Mouse (Mus musculus) MEL (cell line): ENCODE measurements around the gene Adora3.

ENCODE experiments used
- CTCF ChIP-seq, 3 experiments: IDR thresholded peaks in 2 of 3; conservative IDR thresholded peaks in 1 of 3; 2 replicates each; pipeline ENCODE4 v1.5.1; 2011 to 2012; ENCODE audit warnings: low read length in 3 of 3, low read depth in 2 of 3, mild to moderate bottlenecking in 2 of 3, improper control_type of control experiment in 1 of 3, inconsistent platforms in 1 of 3, mixed read lengths in 1 of 3, moderate library complexity in 1 of 3; ENCODE audit not compliant: control insufficient read depth in 1 of 3, insufficient read depth in 1 of 3, poor library complexity in 1 of 3, severe bottlenecking in 1 of 3
- E2F4 ChIP-seq: IDR thresholded peaks from 2 replicates; pipeline ENCODE4 v1.6.1; 2011; ENCODE audit warnings: low read depth, low read length, improper control_type of control experiment, borderline replicate concordance
- GATA1 ChIP-seq: IDR thresholded peaks from 2 replicates; pipeline ENCODE4 v1.6.1; 2011; ENCODE audit warnings: low read depth, low read length, improper control_type of control experiment
- MAFK ChIP-seq: IDR thresholded peaks from 2 replicates; pipeline ENCODE4 v1.6.1; 2011; ENCODE audit warnings: low read depth, mild to moderate bottlenecking, low read length, improper control_type of control experiment, borderline replicate concordance
- MEF2A ChIP-seq: IDR thresholded peaks from 2 replicates; pipeline ENCODE4 v1.6.1; 2014; ENCODE audit warnings: low read depth, mild to moderate bottlenecking, inconsistent platforms, low read length, improper control_type of control experiment; ENCODE audit not compliant: poor library complexity, insufficient replicate concordance, severe bottlenecking; ENCODE audit errors: extremely low read depth
- MXI1 ChIP-seq: IDR thresholded peaks from 2 replicates; pipeline ENCODE4 v1.6.1; 2011; ENCODE audit warnings: mild to moderate bottlenecking, low read depth, low read length, improper control_type of control experiment
- POLR2A ChIP-seq, 2 experiments: IDR thresholded peaks; 2 replicates each; pipeline ENCODE4 v1.6.1; 2011 to 2012; ENCODE audit warnings: low read length in 2 of 2, mild to moderate bottlenecking in 2 of 2, control low read depth in 1 of 2, improper control_type of control experiment in 1 of 2, low read depth in 1 of 2, moderate library complexity in 1 of 2; ENCODE audit not compliant: control insufficient read depth in 1 of 2, insufficient read depth in 1 of 2, poor library complexity in 1 of 2
- POLR2AphosphoS5 ChIP-seq: IDR thresholded peaks from 2 replicates; pipeline ENCODE4 v1.6.1; 2012; ENCODE audit warnings: low read depth, borderline replicate concordance, mild to moderate bottlenecking, inconsistent platforms, low read length, moderate library complexity, mixed read lengths
- RAD21 ChIP-seq: IDR thresholded peaks from 2 replicates; pipeline ENCODE4 v1.6.1; 2011; ENCODE audit warnings: mild to moderate bottlenecking, low read depth, low read length, improper control_type of control experiment
- TCF12 ChIP-seq: IDR thresholded peaks from 2 replicates; pipeline ENCODE4 v1.6.1; 2014; ENCODE audit warnings: low read depth, mild to moderate bottlenecking, inconsistent platforms, low read length, improper control_type of control experiment, moderate library complexity

DNA sequence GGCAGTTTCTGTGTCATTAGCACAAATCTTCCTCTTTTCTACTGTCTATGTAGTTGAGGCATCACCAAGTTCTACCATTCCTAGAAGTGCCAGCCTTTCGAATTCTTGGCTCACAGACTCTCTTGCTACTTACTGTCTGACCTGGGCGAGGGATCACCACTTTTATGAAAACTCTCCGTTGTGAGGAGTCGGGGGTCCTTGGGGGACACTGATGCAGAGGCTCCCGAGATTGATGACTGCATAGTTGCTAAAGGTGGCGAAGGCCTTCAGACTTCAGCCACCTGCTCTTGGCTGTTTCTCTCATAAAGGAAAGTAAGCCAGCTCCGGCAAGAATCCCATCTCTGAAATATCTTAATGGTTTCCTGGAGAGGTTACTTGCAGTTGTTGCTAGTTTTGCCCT lies 11.4 kb downstream of the Adora3 start:
- TF ChIP-seq POLR2A (IDR thresholded peaks at IDR 0.05; ENCODE audit: control insufficient read depth in 1 of 2, insufficient read depth in 1 of 2, low read depth in 1 of 2, low read length in 2 of 2, poor library complexity in 1 of 2) (no peak), MEF2A (no peak), RAD21 (no peak), GATA1 (no peak), E2F4 (no peak), POLR2AphosphoS5 (no peak), CTCF (IDR thresholded peaks at IDR 0.05 in 2 of 3, conservative IDR thresholded peaks at IDR 0.05 in 1 of 3; ENCODE audit: control insufficient read depth in 1 of 3, insufficient read depth in 1 of 3, low read depth in 2 of 3, low read length in 3 of 3, poor library complexity in 1 of 3, severe bottlenecking in 1 of 3) (no peak), TCF12 (no peak), MXI1 (no peak), MAFK (no peak)
